Mouse (Mus musculus) heart, embryonic 16.5 days (tissue): ENCODE data around the gene Alox5ap. TPM values are rescaled to one million over a fixed set of nuclear protein-coding genes. Genes with fewer than 3 reads are reported as not detected.
A peak's percentile ranks its signal among the peaks of the same experiment; 100 is the strongest.

Experiments
- ATAC-seq: fragments of 200-750 bp; cut with Nextera tagmentation; replicated peaks from 2 replicates; pipeline ENCODE4 v1.8.0; 2017; ENCODE audit warnings: moderate number of reproducible peaks; ENCODE audit not compliant: insufficient read depth, low FRiP score; ENCODE audit errors: extremely low read depth
- H3K27ac ChIP-seq: fragments of 300-500 bp; sonication (generic); 2 replicates; pipeline ENCODE4 v1.5.1; 2014; ENCODE audit warnings: mild to moderate bottlenecking, low read length, control low read depth, moderate library complexity
- H3K27me3 ChIP-seq: fragments of 300-500 bp; sonication (generic); 2 replicates; pipeline ENCODE4 v1.6.1; 2014; ENCODE audit warnings: low read length, mixed read lengths; ENCODE audit not compliant: control insufficient read depth, insufficient read depth
- H3K36me3 ChIP-seq: fragments of 300-500 bp; sonication (generic); 2 replicates; pipeline ENCODE4 v1.6.1; 2014; ENCODE audit not compliant: control insufficient read depth, insufficient read depth
- H3K4me1 ChIP-seq: fragments of 300-500 bp; sonication (generic); 2 replicates; pipeline ENCODE4 v1.6.1; 2014; ENCODE audit warnings: low read length, mixed read lengths; ENCODE audit not compliant: control insufficient read depth, insufficient read depth
- H3K4me2 ChIP-seq: fragments of 300-500 bp; sonication (generic); 2 replicates; pipeline ENCODE4 v1.6.1; 2014; ENCODE audit warnings: low read depth, mild to moderate bottlenecking, control low read depth, low read length
- H3K4me3 ChIP-seq: fragments of 300-500 bp; sonication (generic); 2 replicates; pipeline ENCODE4 v1.5.1; 2014; ENCODE audit warnings: mild to moderate bottlenecking, control low read depth, low read length
- H3K9ac ChIP-seq: fragments of 300-500 bp; sonication (generic); 2 replicates; pipeline ENCODE4 v1.6.1; 2014; ENCODE audit warnings: low read length, control low read depth
- H3K9me3 ChIP-seq: fragments of 300-500 bp; sonication (generic); replicated peaks from 2 replicates; pipeline ENCODE4 v1.6.1; 2016; ENCODE audit warnings: low read length; ENCODE audit not compliant: control insufficient read depth
- WGBS: fragments of 180-500 bp; shearing (Covaris S2); extraction: QIAGEN DNeasy Blood & Tissue Kit; methylation state at CpG from one replicate; pipeline ENCODE4 v1.1.7; 2014; 5-methylcytosine and 5-hydroxymethylcytosine counted together
- polyA plus RNA-seq: library from polyadenylated mRNA; unstranded; fragments of >200 nt; fragmentation: Nextera tagmentation; extraction: Ambion mirVana; gene quantifications from 2 replicates; pipeline ENCODE4 v1.2.1, GENCODE M21; 2015

The Alox5ap gene
- 9.0 and 11.9 TPM in 2 replicates for polyA plus RNA-seq

DNA sequence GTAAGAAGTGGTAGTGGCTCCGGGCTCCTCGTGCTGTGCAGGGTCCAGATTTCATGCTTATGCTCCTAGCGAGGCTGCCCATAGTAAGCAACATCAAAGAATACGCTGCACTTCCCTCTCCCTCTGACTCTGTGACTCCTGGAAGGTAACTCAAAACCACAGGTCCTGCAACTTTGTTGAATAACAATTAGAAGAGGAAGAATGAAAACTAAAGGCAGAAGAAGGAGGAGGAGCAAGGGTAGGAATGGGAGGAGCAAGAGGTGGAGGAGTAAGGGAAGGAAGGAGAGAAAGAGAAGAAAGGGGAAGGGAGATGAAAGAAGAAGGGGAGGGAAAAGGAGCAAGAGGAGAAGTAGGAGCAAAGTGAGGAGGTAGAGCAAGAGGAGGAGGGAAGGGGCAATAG is at the start of gene Alox5ap:
Gene Alox5ap, plus strand, starts transcription at position 363 of the 400 bp plus-strand sequence.
- Histone ChIP-seq H3K27ac (no peak within 1 kb of the TSS), H3K4me3 (no peak within 1 kb of the TSS), H3K9ac (peak within 1 kb of the TSS; percentile 41; the same call in 1 of the 2 replicates), H3K4me1 (peaks cover 2% of the 10 kb centered on the region; the same call in 1 of the 2 replicates), H3K9me3 (no peaks in the 10 kb centered on the region), H3K36me3 (no peaks in the 10 kb centered on the region), H3K4me2 (no peak within 1 kb of the TSS), H3K27me3 (no peaks in the 10 kb centered on the region)
- 53% methylated on average over 4 of the region's 4 CpGs for WGBS
- ATAC-seq = no peak

DNA sequence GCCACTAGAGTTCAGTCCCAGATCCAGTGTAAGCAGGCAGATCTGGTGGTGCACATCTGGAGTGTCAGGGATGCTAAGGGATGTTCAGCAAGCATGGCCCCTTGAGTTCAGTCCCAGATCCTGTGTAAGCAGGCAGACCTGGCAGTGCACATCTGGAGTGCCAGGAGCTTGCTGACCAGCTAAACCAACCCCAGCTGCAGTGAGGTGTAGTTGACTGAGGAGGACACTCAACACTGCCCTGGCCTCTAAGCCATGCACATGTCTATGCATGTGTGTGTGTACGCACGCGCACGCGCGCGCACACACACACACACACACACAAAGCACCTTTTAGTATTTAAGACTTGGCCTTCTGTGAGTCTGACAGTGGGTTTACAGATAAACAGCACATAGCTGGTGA is 49.0 kb upstream of the Alox5ap start:
- Histone ChIP-seq H3K27me3 (no peaks in the 10 kb centered on the region), H3K36me3 (peaks cover 42% of the 10 kb centered on the region), H3K9ac (no peak overlapping the region), H3K27ac (no peak overlapping the region), H3K4me2 (no peak overlapping the region), H3K4me1 (no peaks in the 10 kb centered on the region), H3K9me3 (no peaks in the 10 kb centered on the region), H3K4me3 (no peak overlapping the region)
- 98% methylated on average over 7 of the region's 7 CpGs for WGBS
- no peak for ATAC-seq

DNA sequence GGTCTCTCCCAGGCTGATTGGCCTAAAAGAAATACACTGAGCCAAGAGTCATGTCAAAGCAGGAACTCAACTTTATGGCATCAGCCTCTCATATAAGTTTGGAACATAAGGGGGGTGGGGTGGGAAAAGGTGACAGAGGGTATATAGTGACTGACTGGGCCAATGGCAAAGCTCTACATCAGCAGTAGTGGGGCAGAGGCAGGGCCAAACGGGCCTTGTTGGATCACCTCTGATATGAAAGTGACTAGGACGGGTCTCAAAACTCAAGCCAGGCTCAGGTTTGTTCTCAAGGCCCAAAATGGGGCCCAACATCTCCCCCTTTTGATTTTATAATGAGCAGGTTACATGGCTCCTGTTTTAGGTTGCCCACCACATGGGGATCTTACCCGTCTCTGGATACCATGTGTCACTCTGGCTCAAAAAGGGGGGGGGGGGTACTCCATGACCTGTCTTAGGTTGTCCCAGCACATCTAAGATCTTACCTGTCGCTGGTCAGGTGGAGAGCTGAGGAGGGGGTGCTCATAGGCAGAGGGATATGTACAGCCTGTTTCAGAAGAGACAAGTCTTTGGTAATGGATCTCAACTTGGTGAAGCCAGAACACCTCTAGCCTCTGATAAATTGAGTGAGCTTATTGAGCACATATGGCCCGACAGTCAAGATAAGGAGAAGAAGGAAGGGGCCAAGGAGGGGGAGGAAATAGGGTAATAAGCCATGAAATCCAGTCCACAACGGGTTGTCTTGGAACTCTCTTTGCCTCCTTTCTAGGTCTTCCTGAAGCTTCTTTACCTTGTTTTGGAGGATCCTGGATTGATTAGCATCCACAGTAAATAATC is 46.8 kb upstream of the Alox5ap start:
- ATAC-seq = no peak
- H3K36me3 ChIP-seq = peaks cover 31% of the 10 kb centered on the region
- H3K4me1 ChIP-seq = no peaks in the 10 kb centered on the region
- H3K4me2 ChIP-seq = no peak overlapping the region
- H3K27me3 ChIP-seq = no peaks in the 10 kb centered on the region
- H3K9ac ChIP-seq = no peak overlapping the region
- no peak overlapping the region for H3K4me3 ChIP-seq
- no peak overlapping the region for H3K27ac ChIP-seq
- WGBS = 65% methylated on average over 6 of the region's 6 CpGs
- no peaks in the 10 kb centered on the region for H3K9me3 ChIP-seq

DNA sequence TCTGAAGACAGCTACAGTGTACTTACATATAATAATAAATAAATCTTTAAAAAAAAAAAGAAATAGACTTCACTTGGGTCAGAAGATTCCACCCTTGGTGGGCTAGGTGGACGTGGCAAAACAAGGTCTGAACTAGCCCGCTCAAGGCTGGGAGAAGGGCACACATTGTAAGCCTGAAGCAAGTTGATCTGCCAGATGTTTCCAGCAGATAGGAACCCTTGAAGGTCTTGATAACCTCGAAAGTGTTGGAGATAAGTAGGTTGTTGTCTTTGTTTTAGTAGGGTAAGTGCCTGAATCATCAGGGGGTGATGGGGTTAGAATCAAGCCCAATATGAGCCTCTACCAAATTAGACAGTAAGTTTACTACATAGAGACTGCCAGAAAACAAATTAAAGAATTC is 45.1 kb upstream of the Alox5ap start:
- Histone ChIP-seq H3K4me1 (no peaks in the 10 kb centered on the region), H3K27me3 (no peaks in the 10 kb centered on the region), H3K4me2 (no peak overlapping the region), H3K4me3 (no peak overlapping the region), H3K36me3 (peaks cover 13% of the 10 kb centered on the region), H3K9ac (no peak overlapping the region), H3K27ac (no peak overlapping the region), H3K9me3 (no peaks in the 10 kb centered on the region)
- 47% methylated on average over 3 of the region's 3 CpGs for WGBS
- ATAC-seq = no peak

DNA sequence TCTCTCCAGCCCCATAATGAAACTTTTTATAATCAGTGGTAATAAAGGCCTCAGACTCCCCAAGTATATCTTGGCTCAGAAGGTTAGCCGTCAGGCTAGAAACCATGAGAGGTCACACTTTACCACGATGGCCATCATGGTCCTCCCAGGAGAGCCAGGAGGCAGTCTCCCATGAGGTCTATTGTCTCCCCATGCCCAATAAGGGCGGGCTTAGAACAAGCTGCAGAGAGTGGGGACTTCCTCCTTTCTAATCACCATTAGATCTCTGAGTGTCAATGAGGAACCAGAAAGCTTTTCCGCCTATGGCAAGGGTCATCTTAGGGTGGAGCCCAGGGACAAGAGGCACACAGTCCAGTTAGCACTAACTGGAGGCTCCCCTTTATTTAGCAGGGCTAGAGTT is 43.2 kb upstream of the Alox5ap start:
- H3K9me3 ChIP-seq = no peaks in the 10 kb centered on the region
- H3K4me2 ChIP-seq = no peak overlapping the region
- H3K27me3 ChIP-seq = no peaks in the 10 kb centered on the region
- no peaks in the 10 kb centered on the region; the same call in 1 of the 2 replicates for H3K36me3 ChIP-seq
- H3K4me1 ChIP-seq = no peaks in the 10 kb centered on the region
- no peak overlapping the region for H3K27ac ChIP-seq
- ATAC-seq = no peak
- no peak overlapping the region for H3K4me3 ChIP-seq
- no peak overlapping the region for H3K9ac ChIP-seq
- 83% methylated on average over 4 of the region's 4 CpGs for WGBS

DNA sequence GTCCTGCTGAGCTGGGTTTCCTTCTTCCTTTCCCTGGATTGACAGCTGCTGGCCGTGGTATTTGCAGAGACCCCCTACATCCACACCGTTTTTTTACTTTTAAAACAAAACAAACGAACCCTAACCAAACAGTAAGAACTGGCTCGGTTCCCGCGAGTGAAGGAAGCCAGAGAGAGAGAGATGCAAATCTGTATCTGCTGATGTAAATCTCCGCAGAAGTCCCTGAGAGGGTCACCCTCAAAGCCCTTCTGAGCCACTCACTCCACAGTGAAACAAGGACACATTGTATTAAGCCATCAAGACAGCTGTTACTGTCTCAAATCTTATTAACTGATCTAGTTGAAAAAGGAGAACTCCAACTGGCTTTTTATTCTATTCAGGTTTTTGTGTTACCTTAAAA is 39.9 kb upstream of the Alox5ap start:
- H3K4me1 ChIP-seq = peaks cover 1% of the 10 kb centered on the region; the same call in 1 of the 2 replicates
- H3K9ac ChIP-seq = no peak overlapping the region
- no peak overlapping the region for H3K4me2 ChIP-seq
- H3K36me3 ChIP-seq = no peaks in the 10 kb centered on the region
- no peak overlapping the region for H3K27ac ChIP-seq
- no peak overlapping the region for H3K4me3 ChIP-seq
- ATAC-seq = no peak
- no peaks in the 10 kb centered on the region for H3K9me3 ChIP-seq
- WGBS = 18% methylated on average over 7 of the region's 7 CpGs
- no peaks in the 10 kb centered on the region for H3K27me3 ChIP-seq

DNA sequence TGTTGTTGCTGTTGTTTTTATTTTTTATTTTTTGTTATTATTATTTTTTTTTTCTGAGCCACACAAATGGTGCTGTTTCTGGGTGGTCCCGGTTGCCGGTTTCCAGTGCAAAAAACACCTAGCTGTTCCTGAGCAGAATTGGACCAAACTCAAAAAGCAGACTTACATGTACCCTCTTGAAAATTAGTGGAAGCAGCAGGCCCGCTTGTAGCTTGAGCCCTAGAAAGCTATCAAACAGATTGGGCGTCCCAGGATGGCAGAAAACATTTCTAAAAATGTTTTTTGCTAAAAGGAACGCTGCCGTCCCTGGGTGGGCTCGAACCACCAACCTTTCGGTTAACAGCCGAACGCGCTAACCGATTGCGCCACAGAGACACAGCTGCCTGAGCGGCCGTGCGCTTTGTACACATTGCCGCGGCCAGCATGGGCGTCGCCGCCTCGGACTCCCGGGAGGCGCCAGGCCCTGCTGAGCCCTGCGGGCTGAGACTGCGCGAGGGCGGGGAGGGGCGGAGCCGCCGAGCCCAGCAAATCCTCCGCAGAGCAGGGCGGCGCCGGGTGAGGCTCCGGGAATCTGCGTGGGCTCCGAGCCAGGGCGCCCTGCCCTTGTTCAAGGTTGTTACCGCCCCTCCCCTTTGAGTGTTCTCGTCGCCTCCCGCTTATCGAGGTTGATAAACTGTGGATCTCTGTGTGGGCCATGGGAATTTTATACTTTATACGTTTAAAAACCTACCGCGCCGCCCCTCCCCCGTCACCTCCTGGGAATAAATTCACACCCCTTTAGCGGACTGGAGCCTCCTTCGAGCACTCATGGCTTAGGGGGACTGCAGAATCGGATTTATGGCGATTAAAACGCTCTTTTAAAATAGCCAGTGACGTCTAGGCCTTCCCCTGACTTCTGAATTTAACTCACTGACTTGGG is 35.6 kb upstream of the Alox5ap start:
- Histone ChIP-seq H3K4me1 (peaks cover 2% of the 10 kb centered on the region; the same call in 1 of the 2 replicates), H3K27ac (peak overlapping the region; percentile 98), H3K36me3 (no peaks in the 10 kb centered on the region), H3K4me3 (peak overlapping the region; percentile 69), H3K9ac (peak overlapping the region; percentile 80), H3K4me2 (peak overlapping the region; percentile 67), H3K27me3 (no peaks in the 10 kb centered on the region), H3K9me3 (no peaks in the 10 kb centered on the region; the same call in 1 of the 2 replicates)
- ATAC-seq = peak; percentile 100
- WGBS = 2% methylated on average over 54 of the region's 55 CpGs

DNA sequence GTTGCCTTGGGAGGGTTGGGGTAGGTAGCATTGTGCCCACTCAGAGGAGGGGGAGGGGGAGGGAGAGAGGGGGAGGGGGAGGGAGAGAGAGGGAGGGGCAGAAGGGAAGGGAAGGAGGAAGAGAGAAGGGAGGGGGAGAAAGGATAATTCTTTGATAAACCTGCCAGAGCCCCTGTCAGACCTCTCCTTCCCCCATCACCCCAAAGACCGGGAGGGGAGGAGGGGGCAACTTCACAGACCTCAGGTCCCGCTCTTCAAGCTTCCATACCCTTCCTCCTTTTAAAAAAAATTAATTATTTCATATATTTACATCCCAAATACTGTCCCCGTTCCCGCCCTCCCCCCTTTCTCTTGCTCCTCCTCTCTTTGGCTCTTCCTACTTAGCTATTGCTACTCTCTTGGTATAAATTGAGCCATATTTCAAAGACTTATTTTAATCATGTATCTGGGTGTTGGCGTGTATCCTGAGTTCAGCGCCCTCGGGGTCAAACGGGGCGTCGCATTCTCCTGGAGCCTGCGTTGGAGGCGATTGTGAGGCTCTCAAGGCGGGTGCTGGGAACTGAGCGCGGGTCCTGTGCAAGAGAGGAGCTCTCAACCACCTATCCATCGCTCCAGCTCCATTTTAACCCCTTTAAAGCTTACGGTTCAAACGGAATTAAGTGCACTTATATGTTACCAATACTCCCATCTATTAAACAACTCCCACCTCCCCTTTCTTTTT is 34.8 kb upstream of the Alox5ap start:
- ATAC-seq = no peak
- H3K27ac ChIP-seq = peak overlapping the region; percentile 98
- no peaks in the 10 kb centered on the region; the same call in 1 of the 2 replicates for H3K9me3 ChIP-seq
- WGBS = 74% methylated on average over 18 of the region's 18 CpGs
- peak overlapping the region; percentile 67 for H3K4me2 ChIP-seq
- H3K27me3 ChIP-seq = no peaks in the 10 kb centered on the region
- H3K4me3 ChIP-seq = peak overlapping the region; percentile 69
- H3K36me3 ChIP-seq = no peaks in the 10 kb centered on the region
- H3K9ac ChIP-seq = peak overlapping the region; percentile 80
- H3K4me1 ChIP-seq = peaks cover 2% of the 10 kb centered on the region; the same call in 1 of the 2 replicates
